Mouse (Mus musculus) yolk sac, embryonic 10.5 days (tissue): ENCODE measurements around the gene Sycn.

ENCODE experiments used
- DNase-seq: peaks from one replicate; pipeline ENCODE4 v3.0.0-alpha.2; 2017; ENCODE audit warnings: low spot score

Gene Sycn

DNA sequence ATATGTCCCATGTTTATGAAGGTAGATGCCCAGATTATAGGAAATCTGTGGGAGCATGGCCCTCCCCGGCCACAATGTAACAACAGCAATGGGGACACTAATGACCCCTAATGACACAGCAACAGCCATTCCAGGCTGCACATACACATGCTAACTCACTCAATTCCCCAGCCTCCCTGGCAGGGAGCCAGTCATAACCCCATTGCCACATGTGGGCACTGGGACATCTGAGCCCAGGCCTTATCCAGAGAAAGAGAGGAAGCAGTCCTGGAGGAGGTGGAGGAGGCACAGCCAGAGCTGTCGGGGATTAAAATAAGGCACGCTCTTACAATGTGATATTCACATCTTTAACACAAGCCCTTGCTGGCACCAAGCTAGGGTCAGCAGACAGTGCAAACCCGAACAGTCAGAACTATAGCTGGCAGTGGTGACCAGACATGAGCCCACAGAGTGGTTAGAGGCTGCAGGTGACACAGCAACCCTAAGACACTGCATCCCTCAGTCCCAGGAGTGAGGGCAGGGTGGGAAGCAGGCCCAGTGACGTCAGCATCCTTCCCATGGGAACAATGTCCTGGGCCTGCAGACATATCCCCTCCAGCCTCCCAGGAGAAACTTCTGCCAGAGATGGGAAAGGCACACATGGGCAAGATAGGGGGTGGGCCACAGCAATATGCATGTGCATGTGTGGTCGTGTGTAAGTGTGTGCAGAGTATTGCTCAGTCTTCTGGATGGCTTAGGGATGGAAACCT, 46.2 kb downstream of the Sycn start:
- no peak for DNase-seq

DNA sequence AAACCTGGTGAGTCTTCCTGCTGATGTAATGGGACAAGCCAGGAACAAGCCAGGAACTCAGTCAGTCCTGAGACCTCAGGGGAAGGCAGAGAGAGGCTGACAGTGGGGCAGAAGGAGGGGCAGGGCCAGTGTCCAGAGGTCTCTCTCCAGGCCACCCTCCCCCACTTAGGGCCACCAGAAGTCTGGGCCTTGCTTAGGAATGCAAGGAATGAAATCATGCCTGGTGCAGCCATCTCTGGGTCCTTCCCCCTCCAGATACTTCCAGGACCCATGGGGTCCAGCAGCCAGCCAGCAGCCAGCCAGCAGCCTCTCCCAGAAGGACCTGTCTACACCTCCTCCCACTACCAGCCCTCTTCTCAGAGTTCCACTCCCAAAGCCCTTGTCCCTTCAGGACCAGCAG, 47.0 kb downstream of the Sycn start:
- peak; percentile 81 for DNase-seq
